Comparison of ENCODE assay signal across 8 mouse cellular contexts in the genomic region with DNA sequence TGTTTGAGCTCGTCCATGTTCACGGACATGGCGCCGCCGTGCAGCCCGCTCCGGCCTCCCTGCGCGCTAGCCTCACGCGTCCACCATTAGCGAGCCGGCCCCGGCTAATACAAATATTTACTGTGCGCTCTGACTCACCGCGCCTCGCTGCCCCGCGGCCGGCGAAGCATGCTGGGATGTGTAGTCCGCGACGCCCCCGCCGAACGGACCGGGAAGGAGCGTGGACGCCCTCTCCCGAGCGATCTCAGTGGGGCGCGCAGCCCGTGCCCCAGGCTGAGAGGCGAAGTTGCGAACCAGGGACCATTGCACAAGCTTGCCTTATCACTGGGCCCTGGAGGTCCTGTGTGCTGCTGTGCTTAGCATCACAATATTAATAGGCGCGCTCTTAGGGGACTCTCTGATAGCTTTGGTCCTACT. TPM values are rescaled to one million over a fixed set of nuclear protein-coding genes. Genes with fewer than 3 reads are reported as not detected.
DNase-seq lines count a peak whose midpoint lies in the region; ATAC-seq lines count a peak whose summit lies in the region.

No protein-coding gene starts in this region.

- peak overlapping the region; percentile 76 for H3K4me2 ChIP-seq in hindbrain, embryonic 14.5 days (replicated peaks)

- peaks cover 20% of the 10 kb centered on the region for H3K36me3 ChIP-seq in hindbrain, embryonic 14.5 days (replicated peaks; ENCODE audit: control insufficient read depth, insufficient read depth)

- DNase-seq in T-cell, adult 2 months (ENCODE audit: low spot score): peak; percentile 77
- DNase-seq in cerebellum, postnatal 25 days: peak; percentile 93 to 95
- peak; percentile 79 to 81 for DNase-seq in frontal cortex, postnatal 25 days (ENCODE audit: low spot score in 2 of 2)
- DNase-seq in hindbrain, embryonic 14.5 days (ENCODE audit: low spot score): peak; percentile 87
- peak; percentile 86 for DNase-seq in left cerebral cortex, adult 11 months (ENCODE audit: low spot score)
- peak; percentile 96 for DNase-seq in lung, postnatal 36 days
- peak; percentile 84 for DNase-seq in retina, embryonic 14.5 days (ENCODE audit: low spot score)
- peak; percentile 85 to 87 for DNase-seq in thymus, postnatal 36 days

- peak overlapping the region; percentile 98 for H3K27ac ChIP-seq in hindbrain, embryonic 14.5 days

- H3K9me3 ChIP-seq in hindbrain, embryonic 14.5 days (ENCODE audit: control insufficient read depth, low read length): no peaks in the 10 kb centered on the region

- peak overlapping the region; percentile 87 for H3K9ac ChIP-seq in hindbrain, embryonic 14.5 days

- peak; percentile 75 for ATAC-seq in hindbrain, embryonic 14.5 days (ENCODE audit: low FRiP score)

- peaks cover 26% of the 10 kb centered on the region for H3K4me1 ChIP-seq in hindbrain, embryonic 14.5 days (replicated peaks; ENCODE audit: control insufficient read depth, insufficient read depth, low read length)

- H3K4me3 ChIP-seq in hindbrain, embryonic 14.5 days (replicated peaks; ENCODE audit: low read length): peak overlapping the region; percentile 87

- H3K27me3 ChIP-seq in hindbrain, embryonic 14.5 days (ENCODE audit: control insufficient read depth, insufficient read depth, low read length): no peaks in the 10 kb centered on the region

- under 1% methylated on average over 40 of the region's 40 CpGs for WGBS in hindbrain, embryonic 14.5 days

RNA-seq across cellular contexts. Expression of gene Ubald1, which starts 0.4 kb away (rescaled TPM):
- 54.0 and 54.4 TPM in 2 replicates for polyA plus RNA-seq in hindbrain, embryonic 14.5 days (2014; fragmentation: Nextera tagmentation; extraction: Ambion mirVana)

RNA-seq across cellular contexts. Expression of gene Mgrn1, which starts 6.3 kb away (rescaled TPM):
- 119 and 122 TPM in 2 replicates for polyA plus RNA-seq in hindbrain, embryonic 14.5 days (2014; fragmentation: Nextera tagmentation; extraction: Ambion mirVana)

RNA-seq across cellular contexts. Expression of gene 4930562C15Rik, which starts 44.5 kb away (rescaled TPM):
- polyA plus RNA-seq in hindbrain, embryonic 14.5 days (2014; fragmentation: Nextera tagmentation; extraction: Ambion mirVana): 0.34 and 0.74 TPM in 2 replicates

RNA-seq across cellular contexts. Expression of gene Nudt16l1, which starts 58.8 kb away (rescaled TPM):
- 122 and 133 TPM in 2 replicates for polyA plus RNA-seq in hindbrain, embryonic 14.5 days (2014; fragmentation: Nextera tagmentation; extraction: Ambion mirVana)

Comparison
In these comparisons a context has a peak if more than half of its experiments do, and no peak if none do; other contexts are left out.
1. Peak in every context shown above with its lines: DNase-seq, ATAC-seq, H3K4me3 ChIP-seq and H3K27ac ChIP-seq.